Mouse (Mus musculus) left cerebral cortex, postnatal 25 days (tissue): Measurements from ENCODE around the gene Flvcr1. TPM values are rescaled to one million over a fixed set of nuclear protein-coding genes. Genes with fewer than 3 reads are reported as not detected.

Experiments used
- total RNA-seq, 2 experiments: library from RNA; stranded (reverse); gene quantifications; 2 replicates each; pipeline ENCODE4 v1.2.3; 2021

The Flvcr1 gene
- total RNA-seq, 2 experiments from 2014 or later: 13.0 to 15.3 TPM

Other genes with a start within 250 kb of the Flvcr1 start
- 100 to 1,000 TPM; 106 to 110 TPM for gene Rps6kc1, start 114.4 kb downstream of the Flvcr1 start, total RNA-seq
- 10 to 100 TPM; 59.7 to 63.6 TPM for gene Angel2, start 101.0 kb downstream of the Flvcr1 start, total RNA-seq
- gene Vash2, start 46.9 kb downstream of the Flvcr1 start, total RNA-seq: 1 to 10 TPM; 1.8 to 1.9 TPM
- not detected for gene Spata45, start 10.5 kb upstream of the Flvcr1 start, total RNA-seq
- gene Tatdn3, start 36.8 kb upstream of the Flvcr1 start, total RNA-seq: 10 to 100 TPM; 26.6 to 27.1 TPM
- gene Nsl1, start 36.9 kb upstream of the Flvcr1 start, total RNA-seq: under 1 TPM; 0.32 to 0.69 TPM
- gene Batf3, start 71.7 kb upstream of the Flvcr1 start, total RNA-seq: 1 to 10 TPM; 1.2 to 1.9 TPM
- not detected for gene Fam71a, start 138.7 kb upstream of the Flvcr1 start, total RNA-seq
- gene Atf3, start 191.9 kb upstream of the Flvcr1 start, total RNA-seq: 1 to 10 TPM in 1 of 2 experiments, under 1 TPM in 1; 0.53 to 1.4 TPM